Mouse (Mus musculus): Measurements from ENCODE around the gene Mical3. TPM values are rescaled to one million over a fixed set of nuclear protein-coding genes. Genes with fewer than 3 reads are reported as not detected.
A peak's percentile ranks its signal among the peaks of the same experiment; 100 is the strongest.

Mical3 gene
- total and polyA plus RNA-seq, 2 experiments from 2014 or later: 25.0 to 83.4 TPM

DNA sequence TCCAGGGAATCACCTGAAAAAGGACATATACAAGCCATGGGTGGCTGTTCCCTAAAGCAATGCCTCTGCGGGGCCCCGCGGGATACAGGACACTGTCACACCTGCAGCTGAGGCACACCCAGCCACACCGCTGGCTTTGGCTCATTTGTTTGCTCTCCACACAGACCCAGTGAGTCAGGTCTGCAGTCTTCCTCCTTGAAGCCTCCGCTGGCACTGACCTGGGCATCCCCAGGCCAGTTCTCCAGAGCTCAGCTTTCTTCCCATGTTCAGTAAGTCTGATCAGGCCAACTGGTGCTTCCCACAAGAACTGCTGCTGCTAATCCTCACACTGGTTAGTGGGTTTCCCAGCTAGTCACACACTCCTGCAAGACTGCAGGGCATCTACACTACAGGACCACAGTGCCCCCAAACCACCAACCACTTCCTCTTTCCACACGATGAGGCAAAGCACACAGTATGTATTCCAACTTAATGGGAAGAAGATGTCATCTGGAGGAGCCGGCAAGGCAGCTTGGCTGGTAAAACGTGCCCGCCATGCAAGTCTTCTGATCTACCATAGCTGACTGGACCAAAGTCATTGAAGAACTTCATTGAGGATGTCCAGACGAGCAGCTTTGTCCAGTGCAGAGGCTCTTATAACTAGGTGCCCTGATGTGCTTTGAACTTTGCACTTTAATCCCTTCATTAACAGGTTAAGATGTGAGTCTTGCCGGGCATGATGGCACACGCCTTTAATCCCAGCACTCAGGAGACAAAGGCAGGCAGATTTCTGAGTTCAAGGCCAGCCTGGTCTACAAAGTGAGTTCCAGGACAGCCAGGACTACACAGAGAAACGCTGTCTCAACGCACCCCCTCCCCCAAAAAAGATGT lies 228.8 kb downstream of the Mical3 start:
- H3K9me3 ChIP-seq (ENCODE audit: low read length): no peaks in the 10 kb centered on the region
- H3K4me2 ChIP-seq (ENCODE audit: low read depth, low read length, poor library complexity, severe bottlenecking): no peak overlapping the region

DNA sequence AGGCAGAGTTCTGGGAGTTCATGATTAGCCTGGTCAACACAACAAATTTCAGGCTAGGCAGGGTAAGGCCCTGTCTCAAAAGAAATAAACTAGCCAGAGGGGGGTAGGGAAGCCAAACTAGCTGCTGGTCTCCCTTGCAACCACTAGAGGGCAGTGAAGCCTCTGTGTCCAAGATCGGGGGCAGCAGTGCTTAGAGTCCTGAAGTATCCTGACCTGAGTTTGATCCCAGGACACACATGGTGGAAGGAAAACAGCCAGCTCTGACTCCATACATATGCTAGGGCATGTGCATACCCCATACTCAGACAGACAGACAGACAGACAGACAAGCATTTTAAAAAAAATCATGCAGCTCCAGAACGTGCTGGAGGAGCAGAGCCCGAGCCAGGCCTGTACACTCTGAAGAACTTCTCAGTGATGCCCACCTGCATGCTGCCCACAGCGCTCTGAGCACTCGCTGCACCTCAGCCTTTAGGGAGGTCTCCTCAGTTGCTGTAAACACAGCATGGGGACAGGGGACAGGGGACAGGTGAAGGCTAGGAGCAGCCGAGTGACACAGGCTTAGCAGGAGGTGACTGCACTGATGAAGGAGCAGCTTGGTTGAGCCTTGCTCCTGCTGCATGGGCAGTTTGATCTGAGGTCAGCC lies 232.5 kb downstream of the Mical3 start:
- no peaks in the 10 kb centered on the region for H3K27me3 ChIP-seq (ENCODE audit: insufficient read depth, low read length)
- DNase-seq (ENCODE audit: low spot score) (peak; percentile 61), ATAC-seq (ENCODE audit: low FRiP score) (no peak)
- H3K4me1 ChIP-seq (ENCODE audit: insufficient read depth, low read length): no peaks in the 10 kb centered on the region
- no peaks in the 10 kb centered on the region for H3K9me3 ChIP-seq (ENCODE audit: low read length)
- H3K27ac ChIP-seq (ENCODE audit: low read depth, low read length): no peak overlapping the region
- H3K4me3 ChIP-seq (ENCODE audit: low read depth, low read length): no peak overlapping the region
- no peak overlapping the region for H3K9ac ChIP-seq (replicated peaks; ENCODE audit: low read length, poor library complexity, severe bottlenecking)
- H3K36me3 ChIP-seq (ENCODE audit: insufficient read depth, low read length): peaks cover 36% of the 10 kb centered on the region
- no peak overlapping the region for H3K4me2 ChIP-seq (ENCODE audit: low read depth, low read length, poor library complexity, severe bottlenecking)
- TF ChIP-seq CTCF (IDR thresholded peaks at IDR 0.05): peak; percentile 89
- WGBS: 74% methylated on average over 6 of the region's 6 CpGs

More for the DNA sequence above, 228.8 kb downstream of the Mical3 start:
- Histone ChIP-seq H3K36me3 (ENCODE audit: insufficient read depth, low read length) (peaks cover 8% of the 10 kb centered on the region; the same call in 1 of the 2 replicates), H3K27me3 (ENCODE audit: insufficient read depth, low read length) (no peaks in the 10 kb centered on the region), H3K9ac (replicated peaks; ENCODE audit: low read length, poor library complexity, severe bottlenecking) (no peak overlapping the region), H3K4me3 (ENCODE audit: low read depth, low read length) (no peak overlapping the region), H3K27ac (ENCODE audit: low read depth, low read length) (no peak overlapping the region), H3K4me1 (ENCODE audit: insufficient read depth, low read length) (no peaks in the 10 kb centered on the region)
- WGBS: 92% methylated on average over 14 of the region's 14 CpGs
- ATAC-seq (ENCODE audit: low FRiP score) (no peak), DNase-seq (ENCODE audit: low spot score) (no peak)
- no peak for TF ChIP-seq CTCF (IDR thresholded peaks at IDR 0.05)

GRCm38 (mm10) chr6:120894524-120894923 lies 236.3 kb downstream of the Mical3 start:
- DNase-seq (ENCODE audit: low spot score) (no peak), ATAC-seq (ENCODE audit: low FRiP score) (no peak)
- H3K4me3 ChIP-seq (ENCODE audit: low read depth, low read length): no peak overlapping the region
- no peaks in the 10 kb centered on the region for H3K9me3 ChIP-seq (ENCODE audit: low read length)
- H3K27ac ChIP-seq (ENCODE audit: low read depth, low read length): no peak overlapping the region
- no peak overlapping the region for H3K9ac ChIP-seq (replicated peaks; ENCODE audit: low read length, poor library complexity, severe bottlenecking)
- 92% methylated on average over 9 of the region's 9 CpGs for WGBS
- H3K4me2 ChIP-seq (ENCODE audit: low read depth, low read length, poor library complexity, severe bottlenecking): no peak overlapping the region
- H3K4me1 ChIP-seq (ENCODE audit: insufficient read depth, low read length): no peaks in the 10 kb centered on the region
- peaks cover 60% of the 10 kb centered on the region for H3K36me3 ChIP-seq (ENCODE audit: insufficient read depth, low read length)
- H3K27me3 ChIP-seq (ENCODE audit: insufficient read depth, low read length): no peaks in the 10 kb centered on the region
- TF ChIP-seq CTCF (IDR thresholded peaks at IDR 0.05): no peak

DNA sequence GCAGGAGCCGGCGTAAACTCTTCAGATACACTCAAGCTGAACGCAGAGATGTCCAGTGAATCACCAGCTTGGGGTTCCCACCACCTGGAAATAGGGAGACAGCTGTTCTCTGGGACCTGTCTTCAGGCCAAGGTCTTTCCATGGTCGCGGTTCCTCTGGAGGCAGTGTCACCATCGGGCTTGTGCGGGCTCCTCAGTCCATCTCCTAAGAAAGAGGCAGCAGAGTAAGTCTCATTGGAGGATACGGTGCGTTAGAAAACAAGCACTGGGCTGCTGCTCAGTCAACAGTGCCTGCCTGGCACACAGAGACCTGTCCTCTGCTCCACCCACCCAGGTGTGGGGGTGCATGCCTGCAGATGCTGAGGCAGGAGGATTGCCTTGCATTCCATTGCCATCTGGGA lies 236.7 kb downstream of the Mical3 start:
- TF ChIP-seq CTCF (IDR thresholded peaks at IDR 0.05): no peak
- no peaks in the 10 kb centered on the region for H3K27me3 ChIP-seq (ENCODE audit: insufficient read depth, low read length)
- no peak overlapping the region for H3K27ac ChIP-seq (ENCODE audit: low read depth, low read length)
- H3K36me3 ChIP-seq (ENCODE audit: insufficient read depth, low read length): peaks cover 60% of the 10 kb centered on the region
- ATAC-seq (ENCODE audit: low FRiP score) (no peak), DNase-seq (ENCODE audit: low spot score) (no peak)
- no peaks in the 10 kb centered on the region for H3K4me1 ChIP-seq (ENCODE audit: insufficient read depth, low read length)
- no peak overlapping the region for H3K9ac ChIP-seq (replicated peaks; ENCODE audit: low read length, poor library complexity, severe bottlenecking)
- no peak overlapping the region for H3K4me3 ChIP-seq (ENCODE audit: low read depth, low read length)
- 96% methylated on average over 9 of the region's 9 CpGs for WGBS
- no peaks in the 10 kb centered on the region for H3K9me3 ChIP-seq (ENCODE audit: low read length)
- no peak overlapping the region for H3K4me2 ChIP-seq (ENCODE audit: low read depth, low read length, poor library complexity, severe bottlenecking)

GRCm38 (mm10) chr6:120886696-120887095 lies 244.1 kb downstream of the Mical3 start:
- Histone ChIP-seq H3K4me2 (ENCODE audit: low read depth, low read length, poor library complexity, severe bottlenecking) (no peak overlapping the region), H3K9me3 (ENCODE audit: low read length) (no peaks in the 10 kb centered on the region), H3K27me3 (ENCODE audit: insufficient read depth, low read length) (no peaks in the 10 kb centered on the region), H3K4me1 (ENCODE audit: insufficient read depth, low read length) (no peaks in the 10 kb centered on the region), H3K36me3 (ENCODE audit: insufficient read depth, low read length) (peaks cover 32% of the 10 kb centered on the region), H3K4me3 (ENCODE audit: low read depth, low read length) (no peak overlapping the region), H3K27ac (ENCODE audit: low read depth, low read length) (no peak overlapping the region), H3K9ac (replicated peaks; ENCODE audit: low read length, poor library complexity, severe bottlenecking) (no peak overlapping the region)
- WGBS: 90% methylated on average over 17 of the region's 17 CpGs
- DNase-seq (ENCODE audit: low spot score) (no peak), ATAC-seq (ENCODE audit: low FRiP score) (no peak)
- no peak for TF ChIP-seq CTCF (IDR thresholded peaks at IDR 0.05)

DNA sequence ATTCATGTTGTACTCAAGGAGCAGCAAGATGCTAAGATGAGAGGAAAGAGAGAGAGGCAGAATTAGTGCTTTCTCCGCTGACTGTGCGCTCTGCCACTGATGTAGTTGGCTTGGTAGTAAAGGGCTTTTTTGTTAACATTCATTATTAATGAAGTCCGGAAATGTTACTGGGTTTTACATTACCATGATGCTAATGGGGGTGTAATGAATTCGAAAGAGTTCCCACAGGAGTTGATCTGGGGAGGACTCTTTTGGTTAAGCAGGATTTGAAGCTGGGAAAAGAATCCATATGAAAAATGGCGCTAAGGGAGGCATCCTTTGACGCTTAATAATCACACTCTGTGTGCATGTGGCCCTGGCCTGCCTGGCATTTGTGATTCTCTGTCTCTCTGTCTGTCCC lies 246.4 kb downstream of the Mical3 start:
- TF ChIP-seq CTCF (IDR thresholded peaks at IDR 0.05): no peak
- no peak overlapping the region for H3K9ac ChIP-seq (replicated peaks; ENCODE audit: low read length, poor library complexity, severe bottlenecking)
- H3K27me3 ChIP-seq (ENCODE audit: insufficient read depth, low read length): no peaks in the 10 kb centered on the region
- 54% methylated on average over 6 of the region's 6 CpGs for WGBS
- no peaks in the 10 kb centered on the region for H3K9me3 ChIP-seq (ENCODE audit: low read length)
- no peaks in the 10 kb centered on the region for H3K4me1 ChIP-seq (ENCODE audit: insufficient read depth, low read length)
- no peak for ATAC-seq (ENCODE audit: low FRiP score)
- H3K4me2 ChIP-seq (ENCODE audit: low read depth, low read length, poor library complexity, severe bottlenecking): no peak overlapping the region
- no peak overlapping the region for H3K27ac ChIP-seq (ENCODE audit: low read depth, low read length)
- DNase-seq (ENCODE audit: low spot score): no peak
- H3K4me3 ChIP-seq (ENCODE audit: low read depth, low read length): no peak overlapping the region
- H3K36me3 ChIP-seq (ENCODE audit: insufficient read depth, low read length): peaks cover 19% of the 10 kb centered on the region

Other genes starting within 250 kb of the Mical3 start
- gene Bid, start 214.1 kb downstream of the Mical3 start, total RNA-seq (2014; rRNA removed): 36.3 and 40.0 TPM in 2 replicates
- gene Bid, start 214.1 kb downstream of the Mical3 start, polyA plus RNA-seq (2015; fragmentation: Nextera tagmentation; extraction: Ambion mirVana): 55.6 and 58.7 TPM in 2 replicates
- gene Pex26, start 52.7 kb upstream of the Mical3 start, total RNA-seq (2014; rRNA removed): 31.2 and 32.6 TPM in 2 replicates
- 12.7 and 13.6 TPM in 2 replicates for gene Pex26, start 52.7 kb upstream of the Mical3 start, polyA plus RNA-seq (2015; fragmentation: Nextera tagmentation; extraction: Ambion mirVana)
- gene Tuba8, start 79.7 kb upstream of the Mical3 start, total RNA-seq (2014; rRNA removed): 1.9 and 2.4 TPM in 2 replicates
- gene Tuba8, start 79.7 kb upstream of the Mical3 start, polyA plus RNA-seq (2015; fragmentation: Nextera tagmentation; extraction: Ambion mirVana): 1.8 and 2.2 TPM in 2 replicates
- gene Usp18, start 114.9 kb upstream of the Mical3 start, total RNA-seq (2014; rRNA removed): 1.1 and 2.5 TPM in 2 replicates
- gene Usp18, start 114.9 kb upstream of the Mical3 start, polyA plus RNA-seq (2015; fragmentation: Nextera tagmentation; extraction: Ambion mirVana): 2.0 and 3.8 TPM in 2 replicates
- gene Slc6a13, start 169.2 kb upstream of the Mical3 start, total RNA-seq (2014; rRNA removed): 53.1 and 59.4 TPM in 2 replicates
- gene Slc6a13, start 169.2 kb upstream of the Mical3 start, polyA plus RNA-seq (2015; fragmentation: Nextera tagmentation; extraction: Ambion mirVana): 61.7 and 65.3 TPM in 2 replicates
- gene Slc6a12, start 212.1 kb upstream of the Mical3 start, total RNA-seq (2014; rRNA removed): 12.4 and 13.0 TPM in 2 replicates
- gene Slc6a12, start 212.1 kb upstream of the Mical3 start, polyA plus RNA-seq (2015; fragmentation: Nextera tagmentation; extraction: Ambion mirVana): 8.1 and 8.2 TPM in 2 replicates